Mouse (Mus musculus): Measurements from ENCODE around the gene Hspe1. TPM values are rescaled to one million over a fixed set of nuclear protein-coding genes. Genes with fewer than 3 reads are reported as not detected.
"Not testable (repeated sequence)": the region's sequence is repeated elsewhere in the genome, so short reads cannot be mapped to it uniquely, and the experiment has no call there.

The Hspe1 gene
- polyA plus RNA-seq, 1 experiment from 2014 or later: 642 TPM

GRCm38 (mm10) chr1:55088611-55089497 lies 922 bp downstream of the Hspe1 start:
- Histone ChIP-seq H3K36me3 (peaks cover 68% of the 10 kb centered on the region), H3K27me3 (ENCODE audit: low read depth, poor library complexity, severe bottlenecking) (no peaks in the 10 kb centered on the region), H3K4me1 (peaks cover 50% of the 10 kb centered on the region), H3K4me3 (peak overlapping the region; percentile 93), H3K27ac (replicated peaks) (peak overlapping the region; percentile 99), H3K9me3 (replicated peaks) (no peaks in the 10 kb centered on the region)
- 13% methylated on average over 16 of the region's 16 CpGs for WGBS
- no peak for DNase-seq (ENCODE audit: low spot score)

- H3K4me1 ChIP-seq: peaks cover 42% of the 10 kb centered on the region
- H3K9me3 ChIP-seq (replicated peaks): no peaks in the 10 kb centered on the region
- peak overlapping the region; percentile 93 for H3K4me3 ChIP-seq
- H3K27me3 ChIP-seq (ENCODE audit: low read depth, poor library complexity, severe bottlenecking): no peaks in the 10 kb centered on the region
- DNase-seq (ENCODE audit: low spot score): no peak
- peak overlapping the region; percentile 99; the same call in 1 of the 2 replicates for H3K27ac ChIP-seq (replicated peaks)
- 88% methylated on average over 5 of the region's 5 CpGs for WGBS
- peaks cover 65% of the 10 kb centered on the region for H3K36me3 ChIP-seq
Observed at GRCm38 (mm10) chr1:55089498-55090064, 1.6 kb downstream of the Hspe1 start.

GRCm38 (mm10) chr1:55092056-55092455 lies 4.1 kb downstream of the Hspe1 start:
- Histone ChIP-seq H3K27ac (replicated peaks) (no peak overlapping the region), H3K27me3 (ENCODE audit: low read depth, poor library complexity, severe bottlenecking) (no peaks in the 10 kb centered on the region), H3K4me3 (no peak overlapping the region), H3K36me3 (peaks cover 50% of the 10 kb centered on the region), H3K9me3 (replicated peaks) (no peaks in the 10 kb centered on the region), H3K4me1 (peaks cover 18% of the 10 kb centered on the region)
- no peak for DNase-seq (ENCODE audit: low spot score)
- 85% methylated on average over 2 of the region's 2 CpGs for WGBS

GRCm38 (mm10) chr1:55092469-55092868 lies 4.5 kb downstream of the Hspe1 start:
- no peak overlapping the region for H3K27ac ChIP-seq (replicated peaks)
- H3K9me3 ChIP-seq (replicated peaks): no peaks in the 10 kb centered on the region
- DNase-seq (ENCODE audit: low spot score): no peak
- H3K4me3 ChIP-seq: no peak overlapping the region
- peaks cover 18% of the 10 kb centered on the region for H3K4me1 ChIP-seq
- H3K27me3 ChIP-seq (ENCODE audit: low read depth, poor library complexity, severe bottlenecking): no peaks in the 10 kb centered on the region
- H3K36me3 ChIP-seq: peaks cover 50% of the 10 kb centered on the region
- WGBS: 80% methylated on average over 1 of the region's 1 CpGs

- 90% methylated on average over 9 of the region's 9 CpGs for WGBS
- DNase-seq (ENCODE audit: low spot score): no peak
- no peaks in the 10 kb centered on the region for H3K27me3 ChIP-seq (ENCODE audit: low read depth, poor library complexity, severe bottlenecking)
- H3K36me3 ChIP-seq: no peaks in the 10 kb centered on the region
- H3K4me1 ChIP-seq: no peaks in the 10 kb centered on the region
- no peaks in the 10 kb centered on the region for H3K9me3 ChIP-seq (replicated peaks)
- H3K4me3 ChIP-seq: no peak overlapping the region
- H3K27ac ChIP-seq (replicated peaks): no peak overlapping the region
Observed at GRCm38 (mm10) chr1:55106919-55107585, 19.1 kb downstream of the Hspe1 start.

GRCm38 (mm10) chr1:55107644-55108043 lies 19.7 kb downstream of the Hspe1 start:
- Histone ChIP-seq H3K9me3 (replicated peaks) (no peaks in the 10 kb centered on the region), H3K36me3 (no peaks in the 10 kb centered on the region), H3K4me3 (no peak overlapping the region), H3K4me1 (no peaks in the 10 kb centered on the region), H3K27ac (replicated peaks) (no peak overlapping the region), H3K27me3 (ENCODE audit: low read depth, poor library complexity, severe bottlenecking) (no peaks in the 10 kb centered on the region)
- 89% methylated on average over 1 of the region's 1 CpGs for WGBS
- no peak for DNase-seq (ENCODE audit: low spot score)

GRCm38 (mm10) chr1:55108473-55108872 lies 20.5 kb downstream of the Hspe1 start:
- Histone ChIP-seq H3K4me3 (no peak overlapping the region), H3K27ac (replicated peaks) (no peak overlapping the region), H3K4me1 (no peaks in the 10 kb centered on the region), H3K36me3 (no peaks in the 10 kb centered on the region), H3K9me3 (replicated peaks) (no peaks in the 10 kb centered on the region), H3K27me3 (ENCODE audit: low read depth, poor library complexity, severe bottlenecking) (no peaks in the 10 kb centered on the region)
- 31% methylated on average over 2 of the region's 2 CpGs for WGBS
- DNase-seq (ENCODE audit: low spot score): no peak

- Histone ChIP-seq H3K9me3 (replicated peaks) (no peaks in the 10 kb centered on the region), H3K27ac (replicated peaks) (no peak overlapping the region), H3K27me3 (ENCODE audit: low read depth, poor library complexity, severe bottlenecking) (no peaks in the 10 kb centered on the region), H3K4me3 (no peak overlapping the region), H3K36me3 (no peaks in the 10 kb centered on the region), H3K4me1 (no peaks in the 10 kb centered on the region)
- DNase-seq (ENCODE audit: low spot score): no peak
- WGBS: 93% methylated on average over 4 of the region's 4 CpGs
Observed at GRCm38 (mm10) chr1:55109066-55109766, 21.3 kb downstream of the Hspe1 start.

GRCm38 (mm10) chr1:55123046-55123445 lies 35.1 kb downstream of the Hspe1 start:
- no peak for DNase-seq (ENCODE audit: low spot score)
- no peaks in the 10 kb centered on the region for H3K4me1 ChIP-seq
- H3K36me3 ChIP-seq: no peaks in the 10 kb centered on the region
- no peak overlapping the region for H3K27ac ChIP-seq (replicated peaks)
- WGBS: 90% methylated on average over 5 of the region's 5 CpGs
- H3K4me3 ChIP-seq: no peak overlapping the region
- H3K27me3 ChIP-seq (ENCODE audit: low read depth, poor library complexity, severe bottlenecking): no peaks in the 10 kb centered on the region
- no peaks in the 10 kb centered on the region for H3K9me3 ChIP-seq (replicated peaks)

GRCm38 (mm10) chr1:55123561-55123960 lies 35.6 kb downstream of the Hspe1 start:
- H3K9me3 ChIP-seq (replicated peaks): no peaks in the 10 kb centered on the region
- no peak for DNase-seq (ENCODE audit: low spot score)
- no peaks in the 10 kb centered on the region for H3K4me1 ChIP-seq
- 92% methylated on average over 2 of the region's 2 CpGs for WGBS
- no peaks in the 10 kb centered on the region for H3K27me3 ChIP-seq (ENCODE audit: low read depth, poor library complexity, severe bottlenecking)
- no peak overlapping the region for H3K4me3 ChIP-seq
- no peaks in the 10 kb centered on the region for H3K36me3 ChIP-seq
- H3K27ac ChIP-seq (replicated peaks): no peak overlapping the region

- not testable (repeated sequence) for H3K4me1 ChIP-seq; H3K27me3 ChIP-seq (ENCODE audit: low read depth, poor library complexity, severe bottlenecking); H3K36me3 ChIP-seq; H3K27ac ChIP-seq (replicated peaks); H3K4me3 ChIP-seq; DNase-seq (ENCODE audit: low spot score); H3K9me3 ChIP-seq (replicated peaks)
- WGBS: 88% methylated on average over 2 of the region's 2 CpGs
Observed at GRCm38 (mm10) chr1:55124136-55124535, 36.2 kb downstream of the Hspe1 start.

- Histone ChIP-seq H3K27ac (replicated peaks) (no peak overlapping the region), H3K27me3 (ENCODE audit: low read depth, poor library complexity, severe bottlenecking) (no peaks in the 10 kb centered on the region), H3K9me3 (replicated peaks) (no peaks in the 10 kb centered on the region), H3K4me1 (peaks cover 28% of the 10 kb centered on the region), H3K4me3 (no peak overlapping the region), H3K36me3 (peaks cover 7% of the 10 kb centered on the region; the same call in 1 of the 2 replicates)
- no peak for DNase-seq (ENCODE audit: low spot score)
- 94% methylated on average over 5 of the region's 5 CpGs for WGBS
Observed at GRCm38 (mm10) chr1:55129716-55130115, 41.8 kb downstream of the Hspe1 start.
